Mouse (Mus musculus) forebrain, postnatal 0 days (tissue): ENCODE data around the gene Clhc1. TPM values are rescaled to one million over a fixed set of nuclear protein-coding genes. Genes with fewer than 3 reads are reported as not detected.

ENCODE experiments used
- ATAC-seq: fragments of 200-750 bp; cut with Nextera tagmentation; 2 replicates; pipeline ENCODE4 v1.8.0; 2017; ENCODE audit warnings: mild to moderate bottlenecking, moderate library complexity
- DNase-seq: peaks from one replicate; pipeline ENCODE4 v3.0.0-alpha.2; 2015
- H3K27ac ChIP-seq: fragments of 300-500 bp; sonication (generic); 2 replicates; pipeline ENCODE4 v1.5.1; 2014; ENCODE audit warnings: low read depth, mild to moderate bottlenecking, antibody characterized with exemption, low read length, moderate library complexity, mixed read lengths
- H3K27me3 ChIP-seq: fragments of 300-500 bp; sonication (generic); 2 replicates; pipeline ENCODE4 v1.6.1; 2014; ENCODE audit warnings: mild to moderate bottlenecking, low read length, mixed read lengths; ENCODE audit not compliant: insufficient read depth
- H3K36me3 ChIP-seq: fragments of 300-500 bp; sonication (generic); 2 replicates; pipeline ENCODE4 v1.6.1; 2014; ENCODE audit warnings: mild to moderate bottlenecking, moderate library complexity; ENCODE audit not compliant: insufficient read depth
- H3K4me1 ChIP-seq: fragments of 300-500 bp; sonication (generic); 2 replicates; pipeline ENCODE4 v1.6.1; 2014; ENCODE audit warnings: antibody characterized with exemption; ENCODE audit not compliant: insufficient read depth
- H3K4me2 ChIP-seq: fragments of 300-500 bp; sonication (generic); 2 replicates; pipeline ENCODE4 v1.6.1; 2014; ENCODE audit warnings: low read depth, mild to moderate bottlenecking, moderate library complexity
- H3K4me3 ChIP-seq: fragments of 300-500 bp; sonication (generic); 2 replicates; pipeline ENCODE4 v1.5.1; 2014; ENCODE audit warnings: low read depth, low read length, mixed read lengths
- H3K9ac ChIP-seq: fragments of 300-500 bp; sonication (generic); 2 replicates; pipeline ENCODE4 v1.6.1; 2014; ENCODE audit warnings: mild to moderate bottlenecking
- H3K9me3 ChIP-seq: fragments of 300-500 bp; sonication (generic); 2 replicates; pipeline ENCODE4 v1.6.1; 2016; ENCODE audit warnings: low read length
- CTCF ChIP-seq: sonication (generic); IDR thresholded peaks from 2 replicates; pipeline ENCODE4 v1.5.1; 2016; ENCODE audit warnings: antibody characterized with exemption, control low read depth, low read depth
- WGBS: fragments of 180-500 bp; shearing (Covaris S2); extraction: QIAGEN DNeasy Blood & Tissue Kit; methylation state at CpG from one replicate; pipeline ENCODE4 v1.1.7; 2014; 5-methylcytosine and 5-hydroxymethylcytosine counted together
- polyA plus RNA-seq: library from polyadenylated mRNA; unstranded; fragments of >200 nt; fragmentation: Nextera tagmentation; extraction: Ambion mirVana; gene quantifications from 2 replicates; pipeline ENCODE4 v1.2.1, GENCODE M21; 2015
- total RNA-seq: library from RNA; depleted of rRNA; stranded (reverse); fragments of >200 nt; gene quantifications from 2 replicates; pipeline ENCODE4 v1.2.3, GENCODE M21; 2014

The Clhc1 gene
- total and polyA plus RNA-seq, 2 experiments from 2014 or later = 0.16 TPM; not detected in 1

DNA sequence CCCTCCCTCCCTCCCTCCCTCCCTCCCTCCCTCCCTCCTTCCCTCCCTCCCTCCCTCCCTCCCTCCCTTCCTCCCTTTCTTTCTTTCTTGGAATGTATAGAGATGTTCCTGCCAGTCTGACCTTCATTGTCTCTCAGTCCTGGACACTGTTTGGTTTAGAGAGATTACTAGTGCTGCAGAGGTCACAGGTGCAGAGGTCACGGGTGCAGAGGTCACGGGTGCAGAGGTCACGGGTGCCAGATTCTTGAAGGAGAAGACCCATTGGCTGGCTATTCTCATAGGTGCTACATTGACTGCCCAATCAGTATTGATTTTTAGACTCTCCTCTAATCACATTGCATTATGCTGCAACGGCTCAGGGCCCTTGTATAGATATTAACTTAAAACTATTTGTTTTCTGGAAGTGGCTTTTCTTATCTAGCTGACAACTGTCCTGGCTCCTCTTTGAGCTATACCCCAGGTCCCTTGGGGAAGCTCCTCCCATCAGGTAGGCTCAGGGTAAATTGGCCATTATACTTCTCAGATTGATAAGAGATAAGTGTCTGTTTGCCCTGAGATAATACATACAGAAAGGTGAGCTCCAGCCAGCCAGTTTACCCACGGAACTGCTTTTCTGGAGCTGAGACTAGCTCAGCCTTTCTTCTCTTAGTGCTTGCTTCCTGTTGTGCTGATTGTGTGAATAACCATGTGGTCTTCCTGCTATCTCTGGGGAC is 62.2 kb downstream of the Clhc1 start:
- no peak for TF ChIP-seq CTCF
- Histone ChIP-seq H3K9ac (no peak overlapping the region), H3K27me3 (no peaks in the 10 kb centered on the region), H3K4me3 (no peak overlapping the region), H3K4me2 (no peak overlapping the region), H3K36me3 (no peaks in the 10 kb centered on the region), H3K27ac (no peak overlapping the region), H3K4me1 (no peaks in the 10 kb centered on the region), H3K9me3 (no peaks in the 10 kb centered on the region)
- 83% methylated on average over 5 of the region's 5 CpGs for WGBS
- no peak for ATAC-seq
- DNase-seq = no peak

- Histone ChIP-seq H3K4me2 (no peak overlapping the region), H3K27ac (no peak overlapping the region), H3K9ac (no peak overlapping the region), H3K4me1 (no peaks in the 10 kb centered on the region), H3K4me3 (no peak overlapping the region), H3K27me3 (no peaks in the 10 kb centered on the region), H3K9me3 (no peaks in the 10 kb centered on the region), H3K36me3 (no peaks in the 10 kb centered on the region)
- DNase-seq (no peak), ATAC-seq (no peak)
- no peak for TF ChIP-seq CTCF
Observed at GRCm38 (mm10) chr11:29612007-29612406, 64.3 kb downstream of the Clhc1 start.

- H3K9me3 ChIP-seq = no peaks in the 10 kb centered on the region
- H3K27me3 ChIP-seq = no peaks in the 10 kb centered on the region
- no peak overlapping the region for H3K9ac ChIP-seq
- no peaks in the 10 kb centered on the region for H3K36me3 ChIP-seq
- H3K4me3 ChIP-seq = no peak overlapping the region
- no peak for TF ChIP-seq CTCF
- ATAC-seq (no peak), DNase-seq (no peak)
- 86% methylated on average over 4 of the region's 4 CpGs for WGBS
- no peak overlapping the region for H3K4me2 ChIP-seq
- H3K4me1 ChIP-seq = no peaks in the 10 kb centered on the region
- no peak overlapping the region for H3K27ac ChIP-seq
Observed at GRCm38 (mm10) chr11:29613185-29613735, 65.5 kb downstream of the Clhc1 start.

- TF ChIP-seq CTCF = no peak
- 84% methylated on average over 6 of the region's 6 CpGs for WGBS
- no peak overlapping the region for H3K4me3 ChIP-seq
- no peaks in the 10 kb centered on the region for H3K36me3 ChIP-seq
- no peaks in the 10 kb centered on the region for H3K9me3 ChIP-seq
- no peaks in the 10 kb centered on the region for H3K4me1 ChIP-seq
- no peak overlapping the region for H3K27ac ChIP-seq
- no peaks in the 10 kb centered on the region for H3K27me3 ChIP-seq
- DNase-seq (no peak), ATAC-seq (no peak)
- H3K4me2 ChIP-seq = no peak overlapping the region
- H3K9ac ChIP-seq = no peak overlapping the region
Observed at GRCm38 (mm10) chr11:29614217-29614924, 66.6 kb downstream of the Clhc1 start.

DNA sequence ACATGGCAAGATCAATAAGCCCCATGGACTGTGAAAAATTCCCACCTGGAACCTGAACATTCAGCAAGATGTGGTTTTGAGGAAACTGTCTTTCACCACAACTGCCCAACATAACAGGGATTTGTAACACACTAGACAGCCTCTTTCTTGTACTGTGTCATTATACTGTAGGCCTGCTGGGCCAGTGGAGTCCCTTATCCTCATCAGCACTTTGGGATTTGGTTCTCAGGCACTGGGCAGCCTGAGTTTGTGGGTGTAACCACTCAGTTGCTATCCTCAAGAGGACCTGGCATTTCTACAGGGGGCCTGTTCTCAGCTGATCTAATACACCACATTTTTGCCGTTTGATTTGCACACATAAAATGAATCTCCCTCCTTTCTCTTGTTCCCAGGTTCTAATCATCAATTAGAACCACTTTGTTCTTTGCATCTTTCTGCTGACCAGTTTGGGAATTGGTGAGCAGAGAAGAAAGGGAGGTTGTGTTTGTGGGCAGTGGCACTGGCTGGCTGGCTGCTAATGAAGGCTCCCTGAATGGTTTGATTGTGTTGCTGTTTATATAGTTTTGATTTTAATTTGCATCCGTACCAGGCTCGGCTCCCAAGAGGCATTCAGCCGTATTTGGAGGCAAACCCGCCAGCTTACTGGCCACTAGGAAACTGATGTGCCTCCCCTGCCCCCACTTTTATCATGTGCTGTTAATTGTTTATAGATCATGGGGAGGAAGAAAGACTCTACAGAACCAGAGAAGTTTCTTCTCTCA is 74.5 kb downstream of the Clhc1 start:
- no peak overlapping the region for H3K4me2 ChIP-seq
- 22% methylated on average over 5 of the region's 5 CpGs for WGBS
- no peaks in the 10 kb centered on the region for H3K4me1 ChIP-seq
- no peaks in the 10 kb centered on the region for H3K36me3 ChIP-seq
- no peak for TF ChIP-seq CTCF
- DNase-seq (peak; percentile 12), ATAC-seq (peak; percentile 78)
- no peaks in the 10 kb centered on the region for H3K27me3 ChIP-seq
- H3K9me3 ChIP-seq = no peaks in the 10 kb centered on the region
- no peak overlapping the region for H3K27ac ChIP-seq
- no peak overlapping the region for H3K4me3 ChIP-seq
- H3K9ac ChIP-seq = no peak overlapping the region

DNA sequence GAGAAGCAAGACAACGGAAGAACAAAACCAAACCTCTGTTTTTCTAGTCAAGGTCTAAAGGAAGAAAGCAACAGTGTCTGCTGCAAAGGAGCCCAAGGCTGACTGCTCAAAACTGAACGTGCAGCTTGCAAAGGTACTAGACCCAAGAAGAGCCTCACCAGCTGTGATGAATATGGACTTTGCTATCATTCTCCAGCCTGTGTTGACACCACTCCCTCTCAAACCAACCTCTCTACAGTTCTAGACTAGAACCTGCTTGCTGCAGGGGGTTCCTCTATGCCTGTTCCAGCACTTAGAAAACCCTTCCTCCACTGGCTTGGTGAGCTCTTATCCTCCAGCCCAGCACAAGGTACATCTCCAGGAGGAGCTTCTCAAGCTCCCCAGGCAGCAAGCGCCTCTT is 75.6 kb downstream of the Clhc1 start:
- Histone ChIP-seq H3K4me1 (no peaks in the 10 kb centered on the region), H3K27ac (no peak overlapping the region), H3K4me2 (no peak overlapping the region), H3K9ac (no peak overlapping the region), H3K36me3 (no peaks in the 10 kb centered on the region), H3K9me3 (no peaks in the 10 kb centered on the region), H3K4me3 (no peak overlapping the region), H3K27me3 (no peaks in the 10 kb centered on the region)
- 87% methylated on average over 3 of the region's 3 CpGs for WGBS
- ATAC-seq (no peak), DNase-seq (no peak)
- no peak for TF ChIP-seq CTCF
